Mouse (Mus musculus) spleen, postnatal 14 days (tissue): ENCODE data around the gene Exd2.

Source experiments
- DNase-seq, 2 experiments: peaks; one replicate each; pipeline ENCODE4 v3.0.0; 2021 to 2022; ENCODE audit warnings: low spot score in 2 of 2

The Exd2 gene

DNA sequence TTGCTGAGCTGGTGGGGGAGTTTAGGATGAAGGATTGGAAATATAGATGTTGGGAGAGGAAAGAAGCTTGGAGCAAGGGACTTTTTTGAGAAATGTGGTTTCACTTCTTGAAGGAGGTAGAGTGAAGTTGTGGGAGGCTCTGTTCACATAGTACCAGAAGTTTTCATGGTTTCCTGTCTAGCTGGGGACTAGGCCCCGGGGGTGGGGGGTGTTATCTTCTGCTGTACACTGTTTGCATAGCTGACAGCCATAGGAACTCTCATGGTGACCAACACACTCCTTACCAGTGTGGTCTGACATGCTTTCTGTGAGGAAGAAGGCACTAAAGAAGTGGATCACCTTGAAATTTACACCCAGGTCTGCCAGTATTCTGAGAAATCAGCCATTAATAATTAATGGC lies 32.8 kb downstream of the Exd2 start:
- DNase-seq: no peak

- no peak for DNase-seq
Measured at GRCm38 (mm10) chr12:80498356-80498755, 35.5 kb downstream of the Exd2 start.

DNA sequence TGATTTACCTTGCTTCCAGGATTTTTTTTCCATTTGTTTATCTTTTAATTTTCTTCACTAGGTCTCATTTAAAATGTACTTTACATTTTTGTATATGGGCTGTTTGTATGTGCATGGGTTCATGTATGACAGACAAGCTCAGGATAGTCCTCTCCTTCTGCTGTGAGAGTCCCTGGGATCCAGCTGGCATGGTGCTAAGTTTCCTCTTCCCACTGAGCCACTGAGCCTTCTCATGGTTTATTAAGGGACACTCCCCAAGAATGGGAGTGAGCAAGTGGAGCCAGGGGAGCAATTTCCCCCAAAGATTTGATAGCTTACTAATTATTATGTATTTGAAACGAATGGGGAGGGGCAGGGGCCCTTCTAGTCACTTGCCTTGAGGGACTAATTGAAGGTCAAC lies 37.6 kb downstream of the Exd2 start:
- DNase-seq: no peak

DNA sequence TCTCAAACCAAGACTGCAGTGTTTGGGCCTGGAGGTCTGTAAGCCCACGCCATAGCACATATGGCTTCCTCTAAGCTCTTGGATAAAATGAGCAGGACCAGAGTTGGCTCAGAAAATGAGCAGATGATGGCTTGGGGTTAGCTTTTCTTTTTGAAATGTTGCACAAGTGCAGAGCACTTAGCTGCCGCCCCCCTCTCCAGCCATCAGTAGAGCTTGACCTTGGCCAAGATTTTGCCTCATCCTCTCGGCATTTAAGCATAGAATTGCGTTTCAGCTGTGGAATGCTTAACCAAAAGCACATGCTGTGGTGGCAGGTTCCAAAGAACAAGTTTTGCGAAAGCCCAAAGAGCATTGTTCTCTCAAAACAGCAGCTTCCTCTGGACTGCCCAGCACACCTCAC lies 41.8 kb downstream of the Exd2 start:
- DNase-seq: no peak

DNA sequence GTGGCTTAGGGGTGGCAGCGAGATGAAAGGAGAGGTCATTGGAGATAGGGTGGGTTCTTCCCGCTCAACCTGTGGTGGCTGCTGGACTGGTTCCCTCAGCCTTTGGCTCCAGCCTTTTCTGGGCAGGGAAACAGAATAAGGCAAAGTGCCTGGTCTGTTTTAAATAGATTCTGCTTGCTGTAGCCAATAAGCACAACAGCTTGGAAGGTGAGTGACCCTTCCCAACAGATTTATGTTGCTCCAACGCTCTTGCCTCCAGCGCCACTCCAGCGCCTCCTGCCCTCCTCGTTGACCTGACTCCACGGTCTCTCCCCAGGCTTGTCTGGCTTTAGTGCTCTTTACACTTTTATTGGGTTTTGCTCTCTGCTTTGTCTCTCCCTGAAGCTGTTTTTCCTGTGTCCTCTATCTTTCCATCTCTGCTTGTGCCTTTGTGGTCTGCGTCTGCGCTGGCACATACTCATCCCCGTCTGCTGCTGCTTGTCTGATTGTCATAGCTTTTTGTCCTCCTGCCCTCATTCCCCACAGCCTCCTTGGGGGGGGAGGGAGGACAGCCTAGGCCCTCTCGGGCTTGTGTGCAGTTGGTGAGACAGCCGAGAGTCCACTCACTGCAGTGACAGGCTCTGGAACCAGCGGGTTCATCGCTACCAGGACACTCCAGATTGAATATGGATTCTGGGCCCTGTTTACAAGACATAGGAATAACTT lies 44.3 kb downstream of the Exd2 start:
- DNase-seq: no peak

DNA sequence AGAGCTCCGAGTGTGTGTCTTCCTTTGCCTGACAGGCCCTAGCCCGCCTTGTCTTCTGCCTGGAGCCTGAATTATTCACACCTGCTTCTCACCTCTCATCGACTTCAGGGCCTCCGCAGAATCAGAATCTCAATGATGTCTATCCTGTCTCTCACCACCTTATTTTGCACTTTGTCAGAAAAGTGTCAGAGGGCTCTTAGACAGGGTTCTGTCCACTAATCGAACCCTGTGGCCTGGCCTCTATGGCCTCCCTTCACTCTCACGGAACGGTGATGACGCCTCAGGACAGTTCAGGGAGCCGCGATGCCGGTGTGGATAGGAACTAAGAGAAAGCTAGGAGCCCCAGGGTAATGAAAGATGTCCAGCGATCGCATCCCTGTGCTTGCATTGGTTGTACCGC lies 55.1 kb downstream of the Exd2 start, which contains the start of gene Galnt16:
TSS of gene Galnt16 (plus strand) at position 301 of the 400 bp plus-strand sequence.
- DNase-seq: no peak

DNA sequence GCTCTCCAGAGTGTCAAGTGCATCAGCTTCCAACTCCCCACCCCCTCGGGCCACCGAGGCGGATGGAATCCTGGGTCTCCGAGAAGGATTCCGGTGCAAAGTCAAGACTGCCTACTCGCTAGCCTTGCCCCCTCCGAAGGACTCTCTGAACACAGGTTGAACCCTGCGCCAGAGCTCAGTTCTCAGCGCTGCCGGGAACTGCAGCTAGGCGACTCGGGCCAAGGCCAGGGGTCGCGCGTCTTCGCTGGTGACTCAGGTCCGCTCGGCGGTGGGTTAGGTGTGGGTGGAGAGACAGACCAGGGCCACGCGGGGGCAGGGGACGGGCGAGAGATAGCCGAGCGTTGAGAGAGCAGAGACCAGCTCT lies 55.5 kb downstream of the Exd2 start:
- no peak for DNase-seq

GRCm38 (mm10) chr12:80518757-80519620 lies 56.1 kb downstream of the Exd2 start:
- no peak for DNase-seq

DNA sequence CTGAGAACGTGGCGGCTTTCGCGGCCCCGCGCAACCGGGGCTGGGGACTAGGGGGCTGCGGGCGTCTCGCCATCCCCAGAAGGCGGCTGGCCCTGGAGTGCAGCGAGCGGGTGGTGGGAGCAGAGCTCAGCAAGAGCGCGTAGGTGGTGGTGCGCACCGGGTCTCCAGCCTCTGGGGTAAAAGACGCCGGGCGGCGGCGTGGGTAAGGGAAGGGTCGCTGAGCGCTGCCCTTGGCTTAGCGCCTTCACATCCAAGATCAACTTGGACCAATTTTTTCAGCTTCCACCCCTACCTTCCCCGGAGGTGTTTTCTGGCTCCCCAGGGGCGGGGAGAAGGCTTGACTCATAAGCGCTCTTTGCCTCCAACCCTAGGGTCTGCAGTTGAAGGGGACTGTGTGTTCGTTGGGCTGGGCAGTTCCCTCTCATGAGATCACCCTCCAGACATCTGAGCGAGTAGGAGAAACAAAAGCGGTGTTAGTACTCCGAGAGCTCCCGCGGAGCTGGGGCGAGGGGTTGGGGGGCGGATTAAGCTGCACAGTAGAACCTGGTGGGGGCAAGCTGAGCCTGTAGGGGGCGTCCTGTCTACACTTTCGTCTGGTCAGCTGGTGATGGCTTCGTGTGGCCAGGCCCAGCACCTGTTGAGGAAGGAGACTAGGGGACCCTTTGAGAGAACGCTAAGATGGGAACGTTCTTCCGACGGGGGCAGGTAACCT lies 56.9 kb downstream of the Exd2 start:
- DNase-seq: no peak

DNA sequence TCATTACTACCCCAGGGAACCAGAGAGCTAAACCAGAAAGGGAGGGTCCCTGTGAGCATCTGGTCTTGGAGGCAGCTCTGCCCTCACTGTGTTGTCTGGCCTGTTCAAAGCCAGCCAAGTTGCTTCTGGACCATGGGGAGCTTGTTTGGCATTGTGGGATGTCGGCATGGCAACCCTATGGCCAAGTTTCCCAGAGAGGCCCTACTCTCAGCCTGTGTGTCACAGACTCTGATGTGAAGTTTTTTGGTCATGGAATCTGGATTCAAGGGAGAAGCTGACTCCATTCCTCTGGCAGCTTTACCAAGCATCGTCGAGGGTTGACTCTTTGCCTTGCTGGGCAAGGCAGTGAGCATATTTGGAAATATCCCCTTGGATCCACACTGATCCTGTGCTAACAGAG lies 59.1 kb downstream of the Exd2 start:
- no peak for DNase-seq

- no peak for DNase-seq
Measured at GRCm38 (mm10) chr12:80524276-80524921, 61.5 kb downstream of the Exd2 start.

- DNase-seq: no peak
Measured at GRCm38 (mm10) chr12:80525513-80525912, 62.6 kb downstream of the Exd2 start.

DNA sequence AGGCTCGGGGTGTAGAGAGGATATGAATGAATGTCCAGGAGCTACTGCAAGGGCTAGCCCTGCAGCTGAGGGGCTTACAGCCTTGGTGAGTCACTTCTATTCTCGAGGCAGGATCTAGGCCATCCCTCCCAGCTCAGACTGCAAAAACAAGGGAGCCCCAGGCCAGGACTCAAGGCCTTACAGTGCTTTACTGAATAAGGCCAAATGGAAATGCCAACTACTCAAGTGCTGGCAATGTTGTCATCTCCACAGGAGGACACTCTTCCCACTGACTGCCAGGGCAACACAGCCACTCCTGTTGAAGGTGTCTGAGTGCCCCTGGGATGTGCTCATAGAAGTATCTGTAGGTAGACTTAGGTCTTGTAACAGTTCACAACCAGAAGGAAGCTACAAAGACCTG lies 63.6 kb downstream of the Exd2 start:
- DNase-seq: no peak

- DNase-seq: no peak
Measured at GRCm38 (mm10) chr12:80527727-80528389, 65.0 kb downstream of the Exd2 start.

DNA sequence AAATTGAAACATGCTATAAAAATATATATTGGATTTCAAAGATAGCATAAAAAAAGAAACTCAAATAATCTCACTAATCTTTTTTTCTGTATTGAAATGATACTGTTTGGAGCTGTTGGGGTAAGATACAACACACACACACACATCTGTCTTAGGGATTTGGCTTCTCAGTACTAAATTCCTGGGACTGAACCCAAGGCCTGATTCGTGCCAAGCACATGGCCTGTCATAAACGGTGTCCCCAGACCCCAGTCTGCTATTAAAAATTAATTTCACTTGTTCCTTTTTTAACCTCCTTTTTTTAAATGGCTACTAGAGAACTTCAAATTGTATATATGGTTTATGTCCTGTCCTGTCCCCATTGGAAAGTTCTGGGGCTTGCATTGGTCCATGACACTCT lies 67.2 kb downstream of the Exd2 start:
- DNase-seq: no peak

DNA sequence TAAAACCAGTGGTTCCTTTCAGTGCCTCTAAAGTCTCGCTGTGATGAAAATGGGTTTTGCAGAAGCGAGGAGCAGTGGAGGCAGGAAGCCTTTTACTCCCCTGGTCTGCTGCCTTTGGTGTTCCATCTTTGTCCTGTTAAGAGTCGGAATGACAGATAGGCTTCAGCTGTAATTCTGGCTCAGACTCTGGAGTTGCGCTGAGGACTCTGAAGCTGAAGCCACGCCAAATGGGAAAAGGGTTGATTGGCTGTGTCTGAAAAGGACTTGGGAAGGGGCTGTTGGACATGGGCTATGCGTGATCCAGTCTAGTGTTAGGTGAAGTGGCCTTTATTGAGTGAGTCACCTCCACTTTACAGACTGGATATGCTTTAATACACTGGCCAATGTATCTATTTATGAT lies 67.7 kb downstream of the Exd2 start:
- no peak for DNase-seq

DNA sequence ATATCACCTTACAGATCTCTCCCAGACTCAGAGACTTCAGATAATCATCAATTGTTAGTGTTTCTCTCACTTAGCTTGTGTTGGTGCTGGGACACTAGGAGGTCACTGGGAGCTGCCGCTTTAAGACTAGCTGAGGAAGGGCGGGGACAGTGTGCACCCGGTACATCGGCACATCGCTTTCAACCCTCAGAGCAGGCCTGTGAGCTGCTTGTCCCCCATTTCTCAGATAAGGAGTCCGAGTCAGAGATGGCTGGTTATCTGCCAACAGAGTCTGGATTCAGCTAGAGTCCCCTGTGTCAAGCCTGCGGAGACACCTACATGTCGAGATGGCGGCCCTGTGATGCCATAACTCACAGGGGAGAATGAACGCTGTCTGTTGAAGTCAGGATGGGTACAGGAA lies 68.7 kb downstream of the Exd2 start:
- no peak for DNase-seq

DNA sequence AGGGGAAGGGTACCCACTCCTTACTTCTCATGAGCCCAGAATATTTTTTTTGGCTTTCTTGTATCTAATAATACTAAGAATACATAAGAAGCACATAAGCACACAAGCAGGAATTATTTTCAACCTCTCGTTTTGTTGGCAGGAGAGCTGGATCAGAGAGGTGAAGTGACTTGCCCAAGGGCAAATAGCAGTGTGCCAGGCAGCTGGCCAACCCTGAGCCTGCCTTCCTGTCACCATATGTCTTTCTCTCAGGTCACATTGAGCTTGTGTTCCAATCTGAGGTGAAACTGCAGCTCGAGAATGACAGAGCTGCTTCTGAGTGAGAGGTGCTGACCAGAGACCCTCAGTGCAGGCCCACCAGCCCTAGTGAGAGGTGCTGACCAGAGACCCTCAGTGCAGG lies 71.0 kb downstream of the Exd2 start:
- no peak for DNase-seq

DNA sequence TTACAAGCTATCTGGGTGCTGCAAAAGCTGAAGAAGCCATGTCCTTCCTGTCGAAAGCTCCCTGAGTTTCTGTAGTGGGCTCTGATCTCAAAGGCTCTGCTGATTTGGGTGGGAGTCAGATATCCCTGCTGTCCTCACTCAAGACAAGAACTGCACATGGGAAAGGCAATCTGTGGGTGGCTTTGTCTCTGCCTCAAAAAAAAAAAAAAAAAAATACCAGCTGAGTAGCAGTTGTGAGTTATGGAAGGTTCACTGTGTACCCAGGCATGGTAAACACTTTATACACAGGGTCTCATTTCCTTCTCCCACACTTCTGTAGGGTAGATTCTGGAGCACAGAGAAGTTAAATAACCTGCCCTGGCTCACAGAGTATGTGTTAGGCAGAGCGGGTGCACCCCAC lies 74.4 kb downstream of the Exd2 start:
- no peak for DNase-seq

- DNase-seq: no peak
Measured at GRCm38 (mm10) chr12:80538311-80538710, 75.4 kb downstream of the Exd2 start.

DNA sequence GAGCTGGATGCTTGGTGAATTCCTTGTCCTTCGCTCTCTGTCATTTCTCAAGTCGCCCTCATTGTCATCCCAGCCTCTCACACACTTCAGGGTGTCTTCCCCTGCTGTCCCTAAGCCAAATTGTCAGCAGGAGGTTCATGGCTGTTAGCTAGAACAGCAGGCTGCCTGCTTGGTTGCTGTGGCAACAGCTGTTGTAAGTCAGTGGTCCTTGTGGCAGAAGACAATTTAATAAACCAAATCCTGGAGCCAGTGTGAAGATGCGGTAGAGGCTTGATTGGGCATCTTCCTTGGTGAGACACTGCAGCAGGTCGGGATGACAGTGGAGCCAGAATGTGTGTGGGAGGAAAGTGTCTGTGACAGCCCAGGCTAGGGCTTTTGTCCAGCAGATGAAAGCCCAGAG lies 82.4 kb downstream of the Exd2 start:
- DNase-seq: no peak

DNA sequence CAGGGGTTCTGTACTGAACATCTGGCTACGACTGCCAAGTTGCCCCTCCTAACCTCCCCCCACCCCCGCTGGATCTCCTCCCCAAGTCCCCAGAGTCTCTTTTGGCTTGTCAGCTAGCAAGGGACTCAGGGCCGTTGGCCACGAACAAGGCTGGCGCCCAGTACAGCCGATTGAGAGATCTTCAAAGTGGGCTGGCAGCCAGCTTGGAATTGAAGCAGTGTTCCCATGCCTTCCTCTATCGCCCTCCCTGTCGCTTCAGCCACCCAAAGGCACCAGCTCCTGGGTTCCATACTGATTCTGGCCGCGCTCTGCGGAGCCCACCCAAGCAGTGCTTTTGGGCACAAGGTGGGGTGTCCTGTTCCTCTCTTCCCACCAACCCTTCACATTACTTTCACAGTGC lies 86.8 kb downstream of the Exd2 start:
- no peak for DNase-seq
